Mouse (Mus musculus) heart, postnatal 0 days (tissue): Measurements from ENCODE around the gene Insl3.

Experiments used
- CTCF ChIP-seq: IDR thresholded peaks from 2 replicates; pipeline ENCODE4 v1.5.1; 2016; ENCODE audit warnings: antibody characterized with exemption, control low read depth, low read depth
- EP300 ChIP-seq: IDR thresholded peaks from 2 replicates; pipeline ENCODE4 v1.6.1; 2016; ENCODE audit warnings: antibody characterized with exemption, low read depth

DNA sequence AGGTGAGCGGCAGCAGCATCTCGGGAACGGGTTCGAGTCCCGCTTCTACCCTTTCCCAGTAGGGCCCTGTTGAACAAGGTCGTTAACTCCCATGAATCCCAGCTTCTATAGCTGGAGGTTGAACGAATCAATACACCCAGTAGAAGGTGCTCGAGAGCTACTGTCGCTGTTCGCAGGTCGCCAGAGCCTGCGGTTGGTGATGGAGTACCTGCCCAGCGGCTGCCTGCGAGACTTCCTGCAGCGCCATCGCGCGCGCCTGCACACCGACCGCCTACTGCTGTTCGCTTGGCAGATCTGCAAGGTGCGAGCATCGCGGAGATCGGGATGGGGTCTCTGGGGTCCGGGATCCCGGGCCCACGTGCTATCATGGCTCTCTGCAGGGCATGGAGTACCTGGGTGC is 3.4 kb upstream of the Insl3 start:
- no peak for TF ChIP-seq CTCF
- no peak for TF ChIP-seq EP300
